Mouse (Mus musculus): Measurements from ENCODE around the gene Dnaaf5.

Gene Dnaaf5

GRCm38 (mm10) chr5:139141326-139141725 lies 8.7 kb upstream of the Dnaaf5 start:
- no peak for DNase-seq (ENCODE audit: low spot score)

- DNase-seq (ENCODE audit: low spot score) = no peak
Measured at GRCm38 (mm10) chr5:139143890-139144289, 6.1 kb upstream of the Dnaaf5 start.

DNA sequence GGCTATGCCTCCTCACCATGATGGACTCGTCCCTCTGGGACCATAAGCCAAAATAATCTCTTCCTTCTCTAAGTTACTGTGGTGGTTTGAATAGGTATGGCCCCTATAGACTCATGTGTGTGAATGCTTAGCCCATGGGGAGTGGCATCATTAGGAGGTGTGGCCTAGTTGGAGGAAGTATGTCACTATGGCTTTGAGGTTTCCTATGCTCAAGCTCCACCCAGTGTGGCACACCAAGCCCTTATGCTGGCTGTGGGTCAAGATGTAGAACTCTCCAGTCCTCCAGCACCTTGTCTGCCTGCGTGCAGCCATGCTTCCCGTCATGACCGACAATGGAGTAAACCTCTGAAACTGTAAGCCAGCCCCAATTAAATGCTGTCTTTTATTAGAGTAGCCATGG lies 4.3 kb upstream of the Dnaaf5 start:
- DNase-seq (ENCODE audit: low spot score) = no peak

DNA sequence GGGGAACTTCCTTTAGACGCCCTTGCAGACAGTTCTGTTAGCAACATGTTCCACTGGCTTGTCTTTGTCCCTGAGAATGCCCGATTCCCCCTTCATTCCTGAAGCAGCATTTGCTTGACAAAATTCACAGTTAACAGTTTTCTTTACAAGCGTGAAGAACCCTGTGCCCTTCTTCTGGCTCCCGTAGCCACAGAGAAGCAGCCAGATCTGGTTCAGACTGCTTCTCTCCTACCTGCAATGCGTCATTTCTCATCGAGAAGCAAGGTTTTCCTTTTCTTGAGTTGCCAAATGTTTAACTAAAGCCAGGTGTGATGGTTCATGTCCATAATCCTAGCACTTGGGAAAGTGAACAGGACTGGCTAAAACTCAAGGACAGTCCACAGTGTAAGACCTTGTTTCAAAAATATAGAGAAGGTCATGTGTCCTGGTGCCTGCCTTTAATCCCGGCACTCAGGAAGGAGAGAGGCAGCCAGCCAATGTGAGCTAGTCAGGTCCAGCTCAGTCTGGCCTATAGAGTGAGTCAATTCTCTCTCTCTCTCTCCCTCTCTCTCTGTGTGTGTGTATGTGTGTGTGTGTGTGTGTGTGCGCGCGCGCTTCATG lies 3.4 kb upstream of the Dnaaf5 start:
- no peak for DNase-seq (ENCODE audit: low spot score)

DNA sequence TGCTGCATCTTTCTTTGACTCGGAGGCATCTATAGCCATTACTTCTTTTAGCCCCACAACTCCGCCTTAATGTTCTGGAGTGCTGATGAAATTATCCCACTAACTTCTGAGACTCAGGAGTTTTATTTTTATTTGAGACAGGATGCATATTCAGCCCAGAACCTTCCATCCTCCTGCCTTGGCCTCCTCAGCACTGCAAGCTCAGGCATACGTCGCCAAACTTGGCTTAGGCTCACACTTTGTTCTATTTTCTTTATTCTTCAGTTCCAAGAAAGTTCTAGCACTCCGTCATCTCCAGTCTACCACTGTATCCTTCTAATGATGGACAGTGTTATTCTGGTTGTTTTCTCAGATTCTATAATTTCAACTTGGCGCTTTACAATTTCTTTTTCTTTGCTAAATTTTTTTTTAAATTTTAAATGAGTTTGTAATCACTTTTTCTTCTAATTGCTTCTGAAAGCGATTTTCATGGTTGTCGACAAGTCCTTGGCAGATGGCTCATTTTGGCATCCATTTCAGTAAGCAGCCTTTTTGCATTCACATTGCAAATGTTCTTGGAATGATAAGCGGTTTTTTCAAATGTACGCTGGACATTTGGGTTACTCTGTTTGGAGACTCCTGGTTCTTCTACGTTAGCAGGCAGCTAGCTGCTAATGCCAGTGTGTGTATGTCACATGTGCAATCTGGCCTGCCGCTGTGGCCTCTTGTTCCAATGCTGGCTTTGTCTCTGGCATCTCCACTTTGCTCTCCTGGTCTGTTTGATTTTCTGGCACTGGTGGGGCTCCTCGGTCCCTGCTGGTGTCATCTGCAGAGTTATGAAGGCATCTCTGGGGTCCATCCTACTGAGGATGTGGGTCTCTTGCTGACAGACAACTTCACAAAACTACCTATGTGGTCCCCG lies 2.6 kb upstream of the Dnaaf5 start:
- no peak for DNase-seq (ENCODE audit: low spot score)

GRCm38 (mm10) chr5:139149006-139149672 lies 884 bp upstream of the Dnaaf5 start:
- DNase-seq (ENCODE audit: low spot score) = no peak

DNA sequence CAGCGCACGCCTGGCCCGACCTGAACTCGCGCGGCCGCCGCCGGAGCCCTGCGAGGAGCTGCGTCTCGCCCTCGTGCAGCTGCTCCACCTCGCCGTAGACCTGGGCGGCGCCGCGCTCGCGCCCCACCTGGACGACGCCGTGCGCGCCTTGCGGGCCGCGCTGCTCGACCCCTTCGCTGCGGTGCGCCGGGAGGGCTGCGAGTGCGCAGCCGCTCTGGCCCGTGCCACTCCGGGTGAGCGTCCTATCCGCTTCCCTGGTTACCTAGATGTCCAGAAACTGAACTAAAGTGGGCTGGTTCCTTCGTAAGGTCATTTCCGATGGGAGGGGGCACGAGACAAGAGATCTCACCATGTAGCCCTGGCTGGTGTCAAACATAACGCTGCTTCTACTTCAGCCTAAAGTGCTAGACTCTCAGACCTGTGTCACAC lies 594 bp downstream of the Dnaaf5 start:
- peak; percentile 30 for DNase-seq (ENCODE audit: low spot score)

DNA sequence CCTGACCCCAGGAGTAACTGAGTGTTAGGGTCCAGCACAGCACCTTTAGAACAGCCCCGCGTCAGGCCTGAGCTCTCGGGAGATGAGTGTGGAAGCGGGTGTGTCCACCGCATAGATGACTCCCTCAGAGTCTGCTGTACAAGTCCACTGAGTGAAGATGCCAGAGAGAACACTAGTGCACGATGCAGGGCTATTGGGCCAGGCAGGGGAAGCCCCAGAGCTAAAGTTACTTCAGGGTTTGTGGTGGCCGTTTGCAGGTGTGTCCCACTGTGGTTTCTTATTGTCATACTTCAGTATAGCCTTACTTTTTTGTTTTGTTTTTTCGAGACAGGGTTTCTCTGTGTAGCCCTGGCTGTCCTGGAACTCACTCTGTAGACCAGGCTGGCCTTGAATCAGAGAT lies 10.9 kb downstream of the Dnaaf5 start:
- no peak for DNase-seq (ENCODE audit: low spot score)

GRCm38 (mm10) chr5:139161632-139162031 lies 11.6 kb downstream of the Dnaaf5 start:
- no peak for DNase-seq (ENCODE audit: low spot score)

DNA sequence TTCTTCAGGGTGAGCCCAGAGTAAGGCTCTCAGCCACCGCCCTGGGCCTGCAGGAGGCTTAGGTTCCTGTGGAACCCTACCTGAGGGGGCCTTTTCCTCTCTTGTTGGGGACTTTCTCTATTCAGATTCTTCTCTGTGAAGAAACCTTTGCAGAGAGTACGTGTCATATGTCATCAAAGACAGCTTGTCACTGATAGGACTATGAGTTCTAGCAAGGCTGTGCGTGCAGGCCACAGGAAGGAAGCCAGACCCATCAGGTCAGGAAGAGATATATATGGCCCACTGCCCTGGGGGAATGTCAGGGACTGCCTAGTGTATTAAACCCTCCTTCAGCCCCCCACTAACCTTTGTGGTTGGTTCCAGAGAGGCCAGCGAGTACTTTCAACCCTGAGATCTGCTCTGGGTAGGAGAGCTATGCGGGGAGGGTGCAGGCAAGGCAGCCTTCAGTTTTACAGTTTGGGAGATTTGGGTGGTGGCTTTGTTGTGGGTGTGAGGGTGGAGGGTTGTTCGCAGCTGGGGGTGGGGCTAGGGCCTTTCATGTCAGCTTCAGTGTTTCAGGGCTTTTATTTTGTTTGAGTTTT lies 16.8 kb downstream of the Dnaaf5 start:
- peak; percentile 24 for DNase-seq (ENCODE audit: low spot score)

DNA sequence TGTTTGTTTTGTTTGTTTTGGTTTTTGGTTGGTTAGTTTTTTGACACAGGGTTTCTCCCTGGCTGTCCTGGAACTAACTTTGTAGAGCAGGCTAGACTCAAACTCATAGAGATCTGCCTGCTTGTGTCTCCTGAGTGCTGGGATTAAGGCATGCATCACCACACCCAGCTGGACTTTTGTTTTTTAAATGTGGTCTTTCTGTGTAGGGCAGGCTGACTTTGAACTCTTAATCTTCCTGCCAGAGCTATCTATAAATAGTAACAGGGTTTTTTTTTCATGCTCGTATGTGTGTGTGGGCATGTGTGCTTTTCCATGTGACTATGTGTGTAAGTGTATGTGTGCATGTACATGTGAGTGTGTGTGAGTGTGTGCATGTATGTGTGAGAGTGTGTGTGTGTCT lies 17.5 kb downstream of the Dnaaf5 start:
- DNase-seq (ENCODE audit: low spot score) = no peak

- no peak for DNase-seq (ENCODE audit: low spot score)
Measured at GRCm38 (mm10) chr5:139171929-139172328, 21.9 kb downstream of the Dnaaf5 start.

- DNase-seq (ENCODE audit: low spot score) = no peak
Measured at GRCm38 (mm10) chr5:139174141-139174540, 24.1 kb downstream of the Dnaaf5 start.

GRCm38 (mm10) chr5:139174556-139175547 lies 24.8 kb downstream of the Dnaaf5 start:
- DNase-seq (ENCODE audit: low spot score) = no peak

DNA sequence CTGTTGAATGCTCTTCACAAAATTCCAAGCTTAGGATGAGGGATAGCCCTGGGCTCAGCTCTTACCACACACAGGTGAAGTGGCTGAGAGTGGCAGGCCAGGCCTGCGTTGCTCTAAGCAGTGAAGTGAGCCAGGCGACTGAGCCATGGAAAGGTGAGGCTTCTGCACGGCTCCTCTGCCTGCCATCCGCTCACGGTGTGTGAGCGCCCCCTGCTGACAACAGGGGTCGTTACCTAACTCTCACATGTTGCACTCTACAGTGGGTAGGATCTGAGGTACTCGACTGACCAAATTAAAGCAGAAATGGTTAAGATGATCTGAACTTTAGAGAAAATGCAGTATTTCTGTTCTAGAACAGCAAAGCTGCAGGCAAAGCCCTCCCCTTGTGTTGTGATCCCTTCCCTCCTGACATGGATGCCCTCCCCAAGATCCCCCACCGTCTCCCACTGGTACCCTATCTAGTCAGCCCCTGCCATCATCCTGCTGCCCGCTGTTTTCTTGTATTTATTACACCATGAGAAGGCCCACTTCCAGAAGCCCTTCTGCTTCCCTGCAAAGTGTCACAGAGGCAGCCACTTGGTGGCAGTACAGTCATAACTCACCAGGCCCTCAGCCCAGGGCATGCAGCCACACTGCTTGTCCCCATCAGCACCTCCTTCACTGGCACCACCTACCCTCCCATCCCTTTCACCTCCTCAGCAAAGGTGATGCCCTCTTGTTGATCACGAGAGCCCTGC lies 29.0 kb downstream of the Dnaaf5 start:
- peak; percentile 73 for DNase-seq (ENCODE audit: low spot score)

DNA sequence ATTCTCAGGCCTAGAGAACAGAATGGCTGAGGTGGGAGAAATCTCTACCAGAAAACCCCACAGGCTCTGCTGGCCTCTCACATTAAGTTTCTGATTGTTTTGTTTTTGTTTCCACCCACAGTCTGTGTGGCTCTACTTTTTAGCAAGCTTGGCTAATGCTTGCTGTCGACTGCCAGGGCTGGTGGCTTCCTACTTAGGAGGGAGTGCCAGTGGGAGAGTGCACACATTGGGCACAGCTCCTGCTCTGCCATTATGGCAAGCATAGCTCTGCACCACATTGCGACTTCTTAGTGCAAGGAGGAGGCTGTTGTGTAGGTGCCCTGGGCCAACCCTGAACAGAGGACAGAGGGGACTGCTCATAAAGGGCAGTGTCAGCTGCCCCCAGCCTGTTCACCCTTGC lies 33.1 kb downstream of the Dnaaf5 start:
- DNase-seq (ENCODE audit: low spot score) = no peak

GRCm38 (mm10) chr5:139183601-139184000 lies 33.6 kb downstream of the Dnaaf5 start:
- no peak for DNase-seq (ENCODE audit: low spot score)

- DNase-seq (ENCODE audit: low spot score) = no peak
Measured at GRCm38 (mm10) chr5:139184897-139185296, 34.9 kb downstream of the Dnaaf5 start.

GRCm38 (mm10) chr5:139189726-139190125 lies 39.7 kb downstream of the Dnaaf5 start:
- DNase-seq (ENCODE audit: low spot score) = no peak

GRCm38 (mm10) chr5:139190958-139191357 lies 40.9 kb downstream of the Dnaaf5 start:
- no peak for DNase-seq (ENCODE audit: low spot score)

- no peak for DNase-seq (ENCODE audit: low spot score)
Measured at GRCm38 (mm10) chr5:139198779-139199178, 48.8 kb downstream of the Dnaaf5 start.
